Mouse (Mus musculus): Measurements from ENCODE around the gene Tsfm. TPM values are rescaled to one million over a fixed set of nuclear protein-coding genes. Genes with fewer than 3 reads are reported as not detected.
A peak's percentile ranks its signal among the peaks of the same experiment; 100 is the strongest.

Gene Tsfm
- polyA plus RNA-seq, 1 experiment, result 42.1 TPM

DNA sequence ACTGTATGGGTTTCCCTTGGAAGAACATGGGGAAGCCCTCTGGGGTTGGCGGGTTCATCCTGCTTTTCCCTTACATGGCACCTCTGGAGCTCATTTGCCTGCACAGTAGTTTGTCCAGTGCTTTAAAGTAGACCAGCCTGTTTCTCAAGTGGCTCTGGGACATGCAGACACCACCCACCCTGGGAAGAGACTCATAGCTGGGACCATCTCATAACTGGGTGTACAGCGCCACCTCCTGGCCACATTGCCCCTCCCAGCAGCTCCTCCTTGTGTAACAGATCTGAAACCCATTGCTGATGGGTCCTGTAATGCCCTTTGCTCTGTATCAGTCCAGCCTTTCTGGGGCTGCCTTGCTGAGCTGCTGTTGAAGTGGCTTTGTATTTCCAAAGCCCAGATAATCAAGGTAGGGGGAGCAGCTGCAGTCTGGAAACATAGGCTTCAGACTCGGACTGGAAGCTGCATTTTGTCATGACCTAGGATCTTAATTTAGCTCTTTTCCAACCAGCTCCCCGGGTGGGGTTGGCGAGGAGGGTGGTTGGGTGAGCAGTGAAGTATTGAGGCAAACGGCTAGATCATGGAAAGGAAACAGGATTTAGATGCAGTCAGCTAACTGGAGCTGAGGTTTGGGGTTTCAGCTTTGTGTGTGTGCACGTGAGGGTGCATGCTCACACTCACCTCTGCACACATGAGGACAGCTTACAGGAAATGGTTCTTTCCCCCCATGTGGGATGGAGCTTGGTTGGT lies 40.2 kb downstream of the Tsfm start:
- Histone ChIP-seq H3K4me1 (replicated peaks; ENCODE audit: control insufficient read depth, insufficient read depth, low read length) (peaks cover 24% of the 10 kb centered on the region), H3K27ac (ENCODE audit: control insufficient read depth, insufficient read depth, low read length) (no peak overlapping the region), H3K4me3 (ENCODE audit: control insufficient read depth, insufficient read depth, low read length) (no peak overlapping the region), H3K36me3 (ENCODE audit: control insufficient read depth, insufficient read depth, low read length) (peaks cover 29% of the 10 kb centered on the region), H3K27me3 (ENCODE audit: control insufficient read depth, insufficient read depth, low read length) (no peaks in the 10 kb centered on the region)
- DNase-seq, result peak; percentile 83
- TF ChIP-seq POLR2A (IDR thresholded peaks at IDR 0.05; ENCODE audit: control insufficient read depth, extremely low read depth, insufficient read depth, low read length, poor library complexity) (no peak), CTCF (IDR thresholded peaks at IDR 0.05; ENCODE audit: borderline replicate concordance, control insufficient read depth, extremely low read depth, insufficient read depth, low read length, poor library complexity) (peak; percentile 77; the same call in 1 of the 2 replicates)
- 70% methylated on average over 7 of the region's 7 CpGs for WGBS

DNA sequence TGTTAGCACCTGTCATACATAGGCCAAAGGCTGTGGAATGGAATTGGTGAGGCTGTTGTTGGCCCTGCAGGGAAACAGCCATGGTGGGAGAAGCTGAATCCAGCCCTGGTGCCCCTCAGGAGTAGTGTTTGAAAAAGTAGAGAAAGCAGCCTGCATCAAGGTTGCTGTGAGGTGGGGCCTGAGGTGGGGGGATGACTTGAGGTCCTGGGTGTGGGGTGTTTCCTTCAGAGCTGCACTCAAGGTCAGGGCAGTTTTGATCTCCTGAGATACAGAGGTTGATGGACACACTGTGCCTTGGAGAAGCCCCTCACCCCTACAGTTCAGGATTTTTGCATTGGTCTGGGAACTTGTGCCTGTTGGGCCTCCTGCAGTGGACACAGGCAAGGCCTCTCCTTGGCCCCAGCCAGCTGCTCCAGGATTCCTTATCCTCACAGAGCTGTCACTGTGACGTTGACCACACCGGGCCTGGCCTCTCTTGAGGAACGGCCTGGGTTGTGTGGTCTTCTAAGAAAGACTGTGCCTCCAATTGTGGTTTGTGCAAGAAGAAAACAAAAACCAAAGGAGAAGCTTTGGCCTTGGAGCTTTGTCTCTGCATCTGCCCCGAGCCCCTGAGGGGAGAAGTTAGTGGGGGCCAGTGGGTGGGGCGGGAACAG lies 42.0 kb downstream of the Tsfm start:
- peaks cover 14% of the 10 kb centered on the region; the same call in 1 of the 2 replicates for H3K36me3 ChIP-seq (ENCODE audit: control insufficient read depth, insufficient read depth, low read length)
- no peak for DNase-seq
- H3K4me1 ChIP-seq (replicated peaks; ENCODE audit: control insufficient read depth, insufficient read depth, low read length), result peaks cover 39% of the 10 kb centered on the region
- no peaks in the 10 kb centered on the region for H3K27me3 ChIP-seq (ENCODE audit: control insufficient read depth, insufficient read depth, low read length)
- no peak overlapping the region for H3K4me3 ChIP-seq (ENCODE audit: control insufficient read depth, insufficient read depth, low read length)
- TF ChIP-seq CTCF (IDR thresholded peaks at IDR 0.05; ENCODE audit: borderline replicate concordance, control insufficient read depth, extremely low read depth, insufficient read depth, low read length, poor library complexity) (no peak), POLR2A (IDR thresholded peaks at IDR 0.05; ENCODE audit: control insufficient read depth, extremely low read depth, insufficient read depth, low read length, poor library complexity) (no peak)
- H3K27ac ChIP-seq (ENCODE audit: control insufficient read depth, insufficient read depth, low read length), result no peak overlapping the region
- 39% methylated on average over 5 of the region's 5 CpGs for WGBS

- Histone ChIP-seq H3K27me3 (ENCODE audit: control insufficient read depth, insufficient read depth, low read length) (no peaks in the 10 kb centered on the region), H3K36me3 (ENCODE audit: control insufficient read depth, insufficient read depth, low read length) (0 out of 2 replicates have a peak, but pooled peaks cover 2% of the 10 kb centered on the region), H3K4me1 (replicated peaks; ENCODE audit: control insufficient read depth, insufficient read depth, low read length) (peaks cover 50% of the 10 kb centered on the region), H3K4me3 (ENCODE audit: control insufficient read depth, insufficient read depth, low read length) (no peak overlapping the region), H3K27ac (ENCODE audit: control insufficient read depth, insufficient read depth, low read length) (no peak overlapping the region)
- 51% methylated on average over 8 of the region's 8 CpGs for WGBS
- no peak for DNase-seq
- no peak for TF ChIP-seq CTCF (IDR thresholded peaks at IDR 0.05; ENCODE audit: borderline replicate concordance, control insufficient read depth, extremely low read depth, insufficient read depth, low read length, poor library complexity)
- no peak for TF ChIP-seq POLR2A (IDR thresholded peaks at IDR 0.05; ENCODE audit: control insufficient read depth, extremely low read depth, insufficient read depth, low read length, poor library complexity)
Measured at GRCm38 (mm10) chr10:126987183-126988118, 43.2 kb downstream of the Tsfm start.

- H3K27ac ChIP-seq (ENCODE audit: control insufficient read depth, insufficient read depth, low read length), result no peak overlapping the region
- H3K36me3 ChIP-seq (ENCODE audit: control insufficient read depth, insufficient read depth, low read length), result no peaks in the 10 kb centered on the region
- no peak for DNase-seq
- H3K4me1 ChIP-seq (replicated peaks; ENCODE audit: control insufficient read depth, insufficient read depth, low read length), result peaks cover 59% of the 10 kb centered on the region
- H3K27me3 ChIP-seq (ENCODE audit: control insufficient read depth, insufficient read depth, low read length), result no peaks in the 10 kb centered on the region
- TF ChIP-seq POLR2A (IDR thresholded peaks at IDR 0.05; ENCODE audit: control insufficient read depth, extremely low read depth, insufficient read depth, low read length, poor library complexity), result no peak
- WGBS, result 86% methylated on average over 4 of the region's 4 CpGs
- H3K4me3 ChIP-seq (ENCODE audit: control insufficient read depth, insufficient read depth, low read length), result no peak overlapping the region
Measured at GRCm38 (mm10) chr10:126986541-126986961, 44.1 kb downstream of the Tsfm start.

DNA sequence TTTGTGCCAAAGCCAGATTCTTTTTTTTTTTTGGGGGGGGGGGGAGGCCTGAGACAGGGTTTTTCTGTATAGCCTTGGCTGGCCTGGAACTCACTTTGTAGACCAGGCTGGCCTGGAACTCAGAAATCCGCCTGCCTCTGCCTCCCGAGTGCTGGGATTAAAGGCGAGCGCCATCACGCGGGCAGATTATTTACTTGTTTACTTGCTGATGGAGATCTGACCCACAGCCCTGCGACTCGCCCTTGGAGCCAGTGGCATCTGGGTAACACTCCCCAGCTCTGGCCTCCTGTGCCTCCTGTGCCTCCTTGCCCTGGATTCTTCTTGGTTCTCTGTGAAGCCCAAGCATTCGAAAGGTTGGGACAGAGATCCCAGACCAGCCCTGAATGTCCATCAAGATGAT lies 45.1 kb downstream of the Tsfm start:
- Histone ChIP-seq H3K4me1 (replicated peaks; ENCODE audit: control insufficient read depth, insufficient read depth, low read length) (peaks cover 66% of the 10 kb centered on the region), H3K27ac (ENCODE audit: control insufficient read depth, insufficient read depth, low read length) (no peak overlapping the region), H3K27me3 (ENCODE audit: control insufficient read depth, insufficient read depth, low read length) (no peaks in the 10 kb centered on the region), H3K4me3 (ENCODE audit: control insufficient read depth, insufficient read depth, low read length) (no peak overlapping the region), H3K36me3 (ENCODE audit: control insufficient read depth, insufficient read depth, low read length) (no peaks in the 10 kb centered on the region)
- no peak for DNase-seq
- 95% methylated on average over 9 of the region's 9 CpGs for WGBS
- TF ChIP-seq POLR2A (IDR thresholded peaks at IDR 0.05; ENCODE audit: control insufficient read depth, extremely low read depth, insufficient read depth, low read length, poor library complexity), result no peak
- TF ChIP-seq CTCF (IDR thresholded peaks at IDR 0.05; ENCODE audit: borderline replicate concordance, control insufficient read depth, extremely low read depth, insufficient read depth, low read length, poor library complexity), result no peak

- DNase-seq, result no peak
- Histone ChIP-seq H3K4me1 (replicated peaks; ENCODE audit: control insufficient read depth, insufficient read depth, low read length) (peaks cover 69% of the 10 kb centered on the region), H3K27ac (ENCODE audit: control insufficient read depth, insufficient read depth, low read length) (no peak overlapping the region), H3K4me3 (ENCODE audit: control insufficient read depth, insufficient read depth, low read length) (no peak overlapping the region), H3K36me3 (ENCODE audit: control insufficient read depth, insufficient read depth, low read length) (no peaks in the 10 kb centered on the region), H3K27me3 (ENCODE audit: control insufficient read depth, insufficient read depth, low read length) (no peaks in the 10 kb centered on the region)
- TF ChIP-seq POLR2A (IDR thresholded peaks at IDR 0.05; ENCODE audit: control insufficient read depth, extremely low read depth, insufficient read depth, low read length, poor library complexity) (no peak), CTCF (IDR thresholded peaks at IDR 0.05; ENCODE audit: borderline replicate concordance, control insufficient read depth, extremely low read depth, insufficient read depth, low read length, poor library complexity) (no peak)
- WGBS, result 87% methylated on average over 4 of the region's 4 CpGs
Measured at GRCm38 (mm10) chr10:126985127-126985526, 45.5 kb downstream of the Tsfm start.
